Mouse (Mus musculus) gastrocnemius, postnatal 4 days (tissue): ENCODE measurements around the gene Spdl1. TPM values are rescaled to one million over a fixed set of nuclear protein-coding genes. Genes with fewer than 3 reads are reported as not detected.
A peak's percentile ranks its signal among the peaks of the same experiment; 100 is the strongest.

Experiments
- DNase-seq, 2 experiments: peaks; one replicate each; pipeline ENCODE4 v3.0.0; 2021 to 2022; ENCODE audit warnings: low spot score in 2 of 2, mixed read lengths in 2 of 2
- long read RNA-seq, 2 experiments: library from polyadenylated mRNA; stranded (forward); transcript quantifications; one replicate each; pipeline ENCODE4 v2.0.0; 2021
- total RNA-seq, 2 experiments: library from RNA; stranded (reverse); gene quantifications; 2 replicates each; pipeline ENCODE4 v1.2.3; 2021

The Spdl1 gene
- total RNA-seq = 1 to 10 TPM; 5.7 to 6.1 TPM
- long read RNA-seq, experiment 1, partial matches to known transcripts = 0 of 4 reads
- long read RNA-seq, experiment 1, other reads (novel, unspliced or antisense) = 1 of 4 reads
- long read RNA-seq, experiment 2, partial matches to known transcripts = 0 of 5 reads
- long read RNA-seq, experiment 2, other reads (novel, unspliced or antisense) = 1 of 5 reads

DNA sequence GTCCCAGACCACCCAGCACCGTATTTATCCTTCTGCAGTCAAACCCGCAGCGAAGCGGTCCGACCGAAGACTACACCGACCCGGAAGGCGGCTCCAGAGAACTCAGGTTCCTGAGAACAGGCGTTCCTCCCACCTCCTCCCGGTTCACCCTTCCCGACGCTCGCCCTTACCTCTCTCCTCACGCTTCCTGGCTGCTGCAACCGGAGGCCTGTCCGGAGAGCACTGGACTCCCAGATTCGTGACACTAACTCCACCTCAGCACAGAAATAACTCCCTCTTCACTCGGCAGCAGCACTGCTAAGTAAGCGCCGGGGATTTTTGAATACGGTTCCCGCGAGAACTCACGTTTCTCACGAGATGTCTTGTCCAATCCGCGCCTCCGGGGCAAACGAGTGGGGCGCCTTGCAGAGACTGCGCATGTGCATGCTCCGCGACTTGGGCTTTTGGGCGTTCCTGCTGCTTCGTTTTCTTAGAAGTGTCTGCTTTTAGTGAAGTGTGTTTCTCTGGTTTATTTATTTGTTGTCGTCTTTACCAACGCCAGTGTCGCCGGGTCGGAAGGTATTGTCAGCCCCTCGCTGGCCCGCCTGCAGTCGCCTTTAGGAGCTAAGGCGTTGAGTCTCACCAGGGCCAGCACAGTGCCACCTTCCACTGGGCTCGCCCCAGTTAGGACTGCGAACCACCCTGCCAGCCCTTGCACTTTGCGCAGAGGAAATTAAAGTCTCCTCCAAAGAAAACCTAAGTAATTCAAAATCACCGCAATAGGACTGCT, at the start of gene Spdl1:
Spdl1 (minus strand) TSS at position 324 of the 769 bp plus-strand sequence.
- DNase-seq = peak; percentile 92 to 96

DNA sequence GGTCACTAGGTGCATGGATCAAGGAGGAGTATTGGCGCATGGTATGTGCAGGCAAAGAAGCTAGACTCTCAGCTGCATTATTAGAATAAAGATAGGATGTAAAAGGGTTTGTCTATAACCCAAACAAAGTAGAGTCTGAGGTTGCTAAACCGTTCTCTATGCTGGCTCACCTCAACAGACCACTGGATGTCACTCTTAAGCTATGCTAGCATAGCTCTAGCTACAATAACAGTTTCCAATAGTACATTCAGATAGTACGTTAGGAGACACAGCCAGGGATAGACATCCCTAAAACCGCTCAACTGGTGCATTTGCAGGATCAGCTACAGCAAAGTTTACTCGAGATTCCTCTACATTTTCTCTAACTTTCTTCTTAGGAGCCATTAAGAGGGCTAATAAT, 48.1 kb upstream of the Spdl1 start:
- no peak for DNase-seq

DNA sequence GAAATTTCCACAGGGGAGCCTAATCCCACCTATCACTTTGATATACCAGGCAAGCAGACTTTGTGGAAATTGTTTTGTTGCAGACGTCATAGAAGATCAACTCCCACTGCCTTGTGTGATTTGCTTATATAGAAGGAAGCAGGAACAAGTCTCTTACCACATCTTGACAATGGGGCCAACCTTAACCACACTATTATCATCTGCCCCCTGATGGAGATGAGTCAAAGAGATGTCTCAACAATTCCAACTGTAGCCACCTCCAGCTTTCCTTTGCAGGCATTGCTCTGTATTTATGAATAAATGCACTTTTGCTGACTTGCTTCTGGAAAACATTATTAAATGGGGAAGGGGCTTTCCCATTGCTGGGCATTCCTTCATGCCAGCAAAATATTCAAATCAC, 46.2 kb upstream of the Spdl1 start:
- no peak for DNase-seq

- no peak for DNase-seq
Observed at GRCm38 (mm10) chr11:34873861-34874260, 40.4 kb upstream of the Spdl1 start.

GRCm38 (mm10) chr11:34872432-34872831, 39.0 kb upstream of the Spdl1 start:
- DNase-seq = no peak

- no peak for DNase-seq
Observed at GRCm38 (mm10) chr11:34871991-34872390, 38.5 kb upstream of the Spdl1 start.

GRCm38 (mm10) chr11:34871456-34871855, 38.0 kb upstream of the Spdl1 start:
- no peak for DNase-seq

- DNase-seq = no peak
Observed at GRCm38 (mm10) chr11:34868626-34869025, 35.2 kb upstream of the Spdl1 start.

DNA sequence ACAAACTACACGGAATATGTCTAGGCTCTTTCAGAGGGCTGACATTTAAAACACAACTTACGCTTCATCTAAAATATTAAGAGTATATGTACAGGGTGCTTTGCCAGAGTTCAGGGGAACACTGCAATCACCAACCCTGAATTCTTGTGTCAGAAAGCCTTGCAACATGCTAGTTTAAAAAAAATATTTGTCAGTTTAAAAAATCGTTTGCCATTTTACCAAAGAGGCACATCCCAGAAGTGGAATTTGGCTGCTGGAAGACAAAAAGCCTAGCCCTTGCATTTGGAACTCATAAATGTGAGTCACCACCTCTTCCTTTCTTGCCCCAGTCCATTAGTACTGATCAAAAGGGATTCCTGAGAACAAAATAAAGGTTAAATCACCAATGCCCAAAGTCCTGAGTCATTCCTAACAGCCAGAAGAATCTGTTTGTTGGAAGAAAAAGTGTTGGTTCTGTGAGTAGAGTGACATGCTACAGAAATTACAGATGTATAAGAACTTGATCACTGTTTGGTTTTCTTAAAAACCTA, 32.4 kb upstream of the Spdl1 start:
- no peak for DNase-seq

DNA sequence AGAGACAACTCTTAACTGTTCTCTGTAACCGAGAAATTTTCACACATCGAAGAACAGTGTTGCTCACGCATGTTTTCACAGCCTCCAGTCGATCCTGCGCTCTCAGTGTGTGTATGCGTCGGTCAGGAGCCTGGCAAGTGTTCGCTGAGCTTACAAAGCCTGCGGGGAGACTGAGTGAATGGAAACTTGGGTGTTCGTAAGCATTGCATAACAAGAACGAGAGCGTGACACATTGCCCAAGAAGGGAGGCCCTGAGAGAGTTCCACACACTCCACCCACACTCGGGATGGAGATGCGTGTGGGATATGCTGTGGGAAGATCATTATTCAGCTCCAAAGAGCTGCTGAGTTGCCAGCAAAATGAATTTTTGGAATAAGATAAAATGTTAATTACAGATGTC, 31.7 kb upstream of the Spdl1 start:
- no peak for DNase-seq

- no peak for DNase-seq
Observed at GRCm38 (mm10) chr11:34856652-34857051, 23.2 kb upstream of the Spdl1 start.

GRCm38 (mm10) chr11:34846268-34846652, 12.8 kb upstream of the Spdl1 start:
- DNase-seq = no peak

DNA sequence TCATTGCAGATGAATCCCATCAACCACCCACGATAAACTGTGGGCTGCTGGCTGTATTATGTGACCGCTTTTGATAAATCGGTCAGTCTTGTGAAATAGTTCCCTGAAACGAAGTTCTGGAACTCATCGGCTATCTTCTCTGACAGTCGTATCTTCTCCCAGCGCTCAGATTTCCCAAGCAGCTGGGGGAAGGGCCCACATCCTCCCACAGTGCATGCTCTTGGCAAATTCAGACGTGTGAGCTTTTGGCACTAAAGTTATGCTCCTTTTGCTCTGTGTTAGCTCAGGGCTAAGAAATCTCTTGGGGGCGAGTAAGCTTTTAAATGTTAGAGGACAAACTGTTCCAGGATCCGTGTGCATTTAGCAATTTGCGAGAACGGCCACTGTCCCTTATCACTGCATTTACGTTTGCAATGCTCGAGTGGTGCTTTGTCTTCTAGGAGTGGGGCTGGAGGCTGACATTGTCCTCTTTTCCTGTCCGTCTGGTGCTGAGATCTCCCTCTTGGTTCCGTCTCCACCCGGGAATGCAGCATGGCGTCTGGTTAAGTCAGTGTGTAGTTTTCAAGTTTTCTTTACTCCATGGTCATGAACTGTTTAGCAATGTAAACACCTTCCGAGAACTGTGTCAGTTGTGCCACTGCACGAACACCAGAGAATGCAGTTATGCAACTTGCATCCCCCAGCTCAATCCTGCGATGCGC, 12.3 kb upstream of the Spdl1 start:
- no peak for DNase-seq

- DNase-seq = no peak
Observed at GRCm38 (mm10) chr11:34843517-34843916, 10.1 kb upstream of the Spdl1 start.

- DNase-seq = no peak
Observed at GRCm38 (mm10) chr11:34840283-34840682, 6.8 kb upstream of the Spdl1 start.

GRCm38 (mm10) chr11:34839051-34839450, 5.6 kb upstream of the Spdl1 start:
- no peak for DNase-seq

DNA sequence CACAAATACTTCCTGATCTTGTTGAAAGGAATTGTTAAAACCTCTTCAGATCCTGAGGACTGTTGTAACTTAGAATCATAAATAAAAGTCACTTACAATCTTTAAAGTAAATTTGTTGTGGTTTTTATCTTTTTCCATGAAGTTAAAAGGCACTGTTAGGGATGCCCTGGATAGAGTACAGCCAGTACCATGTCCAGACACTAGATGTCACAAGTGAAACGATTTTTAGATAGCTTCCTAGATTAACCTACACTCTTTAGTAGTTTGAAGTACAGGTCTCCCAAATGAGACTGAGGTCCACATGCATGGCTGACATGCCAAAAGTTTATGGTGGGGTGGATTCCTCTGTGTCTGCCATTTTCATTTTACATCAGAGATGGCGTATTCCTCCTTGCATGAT, 2.8 kb upstream of the Spdl1 start:
- DNase-seq = no peak

DNA sequence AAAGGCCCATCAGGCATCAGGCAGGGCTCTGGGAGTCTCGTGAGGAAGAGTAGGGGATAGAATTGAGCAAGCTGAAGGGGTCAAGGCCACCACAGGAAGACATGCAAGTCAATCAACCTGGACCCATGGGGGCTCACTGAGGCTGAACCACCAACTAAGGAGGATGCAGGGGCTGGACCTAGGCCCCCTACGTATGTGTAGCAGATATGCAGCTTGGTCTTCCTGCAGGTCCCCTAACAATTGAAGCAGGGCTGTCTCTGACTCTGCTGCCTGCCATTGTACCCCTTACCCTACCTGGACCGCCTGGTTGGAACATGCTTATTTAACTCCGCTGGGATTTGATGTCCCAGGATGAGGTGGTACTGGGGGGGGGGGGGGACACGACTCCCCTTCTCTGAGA, 763 bp downstream of the Spdl1 start:
- no peak for DNase-seq

GRCm38 (mm10) chr11:34827803-34828202, 5.6 kb downstream of the Spdl1 start:
- DNase-seq = no peak

DNA sequence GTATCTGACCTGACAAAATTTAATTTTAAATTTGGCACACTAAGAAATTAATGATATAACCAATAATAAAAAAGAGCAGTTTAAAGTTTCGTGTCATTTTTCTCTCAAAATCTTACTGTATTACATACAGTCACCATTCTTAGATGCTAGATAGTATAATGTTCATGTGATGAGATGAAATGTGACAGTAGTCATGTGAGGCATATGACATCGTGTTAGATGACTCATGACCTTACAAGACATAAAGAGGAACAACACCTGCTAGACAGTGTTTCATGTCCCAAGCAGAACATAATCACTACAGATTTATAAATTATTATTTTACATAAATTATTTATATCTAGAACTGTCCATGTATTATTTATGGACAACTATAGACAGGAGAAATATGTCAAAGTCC, 6.5 kb downstream of the Spdl1 start:
- DNase-seq = no peak

GRCm38 (mm10) chr11:34824791-34825190, 8.7 kb downstream of the Spdl1 start:
- no peak for DNase-seq

- no peak for DNase-seq
Observed at GRCm38 (mm10) chr11:34814767-34815166, 18.7 kb downstream of the Spdl1 start.
